Comparison of ENCODE assay signal across 22 mouse cellular contexts in the genomic region with DNA sequence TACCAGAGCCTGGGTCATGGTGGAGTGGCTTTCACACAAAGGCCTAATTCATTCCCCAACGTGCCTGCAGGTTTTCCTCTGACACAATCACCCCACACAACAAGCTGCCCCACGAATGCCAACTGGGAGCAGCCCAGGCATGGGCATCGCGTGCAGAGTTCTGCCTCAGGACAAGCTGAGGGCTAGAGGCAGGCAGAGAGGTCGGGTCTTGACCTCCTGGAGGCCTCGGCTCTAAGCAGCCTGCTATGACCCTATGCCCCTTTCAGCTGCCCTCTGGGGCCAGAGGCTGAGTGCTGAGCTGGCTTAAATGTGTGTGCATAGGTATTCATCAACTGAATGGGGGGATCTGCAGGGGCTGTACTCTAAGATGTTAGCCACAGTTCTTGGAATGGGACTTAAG. TPM values are rescaled to one million over a fixed set of nuclear protein-coding genes. Genes with fewer than 3 reads are reported as not detected.
DNase-seq lines count a peak whose midpoint lies in the region; ATAC-seq and TF ChIP-seq lines count a peak whose summit lies in the region.
"Had no signal": no experiment of that assay in that cellular context is flagged by ENCODE, and none has a peak within 500 bp of the region (broad histone marks: within the 10 kb centered on the region; RNA-seq: fewer than 3 reads in every experiment).

No protein-coding gene starts in this region.

- WGBS in forebrain, postnatal 0 days = 26% methylated on average over 6 of the region's 6 CpGs
- 21% methylated on average over 6 of the region's 6 CpGs for WGBS in forebrain, embryonic 16.5 days
- WGBS in neural tube, embryonic 15.5 days = 29% methylated on average over 6 of the region's 6 CpGs
- WGBS in limb, embryonic 10.5 days = 22% methylated on average over 6 of the region's 6 CpGs
- 31% methylated on average over 6 of the region's 6 CpGs for WGBS in neural tube, embryonic 14.5 days

- ATAC-seq in forebrain, postnatal 0 days = no peak
- ATAC-seq in forebrain, embryonic 16.5 days = no peak
- no peak for ATAC-seq in neural tube, embryonic 15.5 days (ENCODE audit: low FRiP score)
- ATAC-seq in neural tube, embryonic 14.5 days (ENCODE audit: low read depth) = peak; percentile 24; the same call in 1 of the 2 replicates
- ATAC-seq: inflammation-experienced regulatory T-cells, adult 6 months; midbrain, embryonic 15.5 days had no signal

- no peaks in the 10 kb centered on the region for H3K27me3 ChIP-seq in forebrain, postnatal 0 days (ENCODE audit: insufficient read depth, low read length)
- H3K27me3 ChIP-seq in forebrain, embryonic 16.5 days (replicated peaks; ENCODE audit: control insufficient read depth, insufficient read depth, low read length) = no peaks in the 10 kb centered on the region
- H3K27me3 ChIP-seq in neural tube, embryonic 15.5 days (replicated peaks) = no peaks in the 10 kb centered on the region
- H3K27me3 ChIP-seq in limb, embryonic 10.5 days (ENCODE audit: low read depth, poor library complexity, severe bottlenecking) = no peaks in the 10 kb centered on the region
- H3K27me3 ChIP-seq in neural tube, embryonic 14.5 days (ENCODE audit: control insufficient read depth, insufficient read depth, low read length) = no peaks in the 10 kb centered on the region
- H3K27me3 ChIP-seq: embryonic facial prominence, embryonic 15.5 days; midbrain, embryonic 15.5 days had no signal

- no peaks in the 10 kb centered on the region for H3K4me1 ChIP-seq in forebrain, postnatal 0 days (ENCODE audit: insufficient read depth)
- no peaks in the 10 kb centered on the region for H3K4me1 ChIP-seq in forebrain, embryonic 16.5 days (replicated peaks; ENCODE audit: control insufficient read depth, insufficient read depth, low read length)
- no peaks in the 10 kb centered on the region for H3K4me1 ChIP-seq in neural tube, embryonic 15.5 days
- peaks cover 50% of the 10 kb centered on the region for H3K4me1 ChIP-seq in limb, embryonic 10.5 days
- H3K4me1 ChIP-seq in neural tube, embryonic 14.5 days (ENCODE audit: control insufficient read depth, insufficient read depth, low read length) = no peaks in the 10 kb centered on the region
- H3K4me1 ChIP-seq: midbrain, embryonic 15.5 days had no signal

- 0 out of 2 replicates have a peak overlapping the region, but pooled peaks have one; percentile 21 for H3K27ac ChIP-seq in forebrain, postnatal 0 days (ENCODE audit: low read depth, low read length)
- no peak overlapping the region for H3K27ac ChIP-seq in forebrain, embryonic 16.5 days (ENCODE audit: low read length)
- no peak overlapping the region for H3K27ac ChIP-seq in neural tube, embryonic 15.5 days (replicated peaks)
- peak overlapping the region; percentile 84 for H3K27ac ChIP-seq in limb, embryonic 10.5 days
- no peak overlapping the region for H3K27ac ChIP-seq in neural tube, embryonic 14.5 days (ENCODE audit: low read depth, low read length)
- H3K27ac ChIP-seq: embryonic facial prominence, embryonic 15.5 days; heart, embryonic 10.5 days; hindbrain, embryonic 12.5 days; midbrain, embryonic 15.5 days had no signal

- no peak overlapping the region for H3K9ac ChIP-seq in forebrain, postnatal 0 days
- H3K9ac ChIP-seq in forebrain, embryonic 16.5 days (replicated peaks; ENCODE audit: low read depth, low read length) = no peak overlapping the region
- no peak overlapping the region for H3K9ac ChIP-seq in neural tube, embryonic 15.5 days (replicated peaks)
- H3K9ac ChIP-seq in neural tube, embryonic 14.5 days (replicated peaks; ENCODE audit: low read depth, low read length) = no peak overlapping the region
- H3K9ac ChIP-seq: embryonic facial prominence, embryonic 15.5 days; hindbrain, embryonic 12.5 days; lung, embryonic 14.5 days; midbrain, embryonic 15.5 days had no signal

- no peak overlapping the region for H3K4me3 ChIP-seq in forebrain, postnatal 0 days (ENCODE audit: low read depth, low read length)
- no peak overlapping the region for H3K4me3 ChIP-seq in forebrain, embryonic 16.5 days (replicated peaks; ENCODE audit: low read length)
- H3K4me3 ChIP-seq in neural tube, embryonic 15.5 days (replicated peaks) = no peak overlapping the region
- H3K4me3 ChIP-seq in limb, embryonic 10.5 days = no peak overlapping the region
- no peak overlapping the region for H3K4me3 ChIP-seq in neural tube, embryonic 14.5 days (ENCODE audit: low read depth, low read length)
- H3K4me3 ChIP-seq: embryonic facial prominence, embryonic 15.5 days; heart, embryonic 10.5 days; hindbrain, embryonic 12.5 days; midbrain, embryonic 15.5 days had no signal

- H3K36me3 ChIP-seq in forebrain, postnatal 0 days (ENCODE audit: insufficient read depth) = no peaks in the 10 kb centered on the region
- no peaks in the 10 kb centered on the region for H3K36me3 ChIP-seq in forebrain, embryonic 16.5 days (ENCODE audit: control insufficient read depth, insufficient read depth)
- no peaks in the 10 kb centered on the region for H3K36me3 ChIP-seq in neural tube, embryonic 15.5 days
- no peaks in the 10 kb centered on the region for H3K36me3 ChIP-seq in limb, embryonic 10.5 days
- H3K36me3 ChIP-seq in neural tube, embryonic 14.5 days (ENCODE audit: control insufficient read depth, insufficient read depth, low read length) = no peaks in the 10 kb centered on the region
- H3K36me3 ChIP-seq: embryonic facial prominence, embryonic 15.5 days; G1E; heart, embryonic 10.5 days; hindbrain, embryonic 12.5 days; midbrain, embryonic 15.5 days had no signal

- no peaks in the 10 kb centered on the region for H3K9me3 ChIP-seq in forebrain, postnatal 0 days (ENCODE audit: low read length)
- no peaks in the 10 kb centered on the region for H3K9me3 ChIP-seq in forebrain, embryonic 16.5 days (ENCODE audit: control insufficient read depth, low read length)
- no peaks in the 10 kb centered on the region for H3K9me3 ChIP-seq in neural tube, embryonic 15.5 days (replicated peaks)
- H3K9me3 ChIP-seq in limb, embryonic 10.5 days (replicated peaks) = no peaks in the 10 kb centered on the region
- H3K9me3 ChIP-seq in neural tube, embryonic 14.5 days (ENCODE audit: control insufficient read depth, low read length) = no peaks in the 10 kb centered on the region
- H3K9me3 ChIP-seq: embryonic facial prominence, embryonic 15.5 days; G1E; heart, embryonic 10.5 days; hindbrain, embryonic 12.5 days; midbrain, embryonic 15.5 days had no signal

- no peak for DNase-seq in forebrain, postnatal 0 days
- DNase-seq in neural tube, embryonic 10.5 days (ENCODE audit: extremely low spot score, low spot score) = peak; percentile 40
- DNase-seq in limb, embryonic 10.5 days (ENCODE audit: low spot score) = no peak
- DNase-seq in urinary bladder, postnatal 10 days (ENCODE audit: low spot score) = no peak
- DNase-seq in gastrocnemius, postnatal 10 days = no peak
- DNase-seq: adrenal gland, postnatal 14 days; cerebellum, adult 18-20 months; gastrocnemius, postnatal 36 days; kidney, adult 8-10 months; kidney, postnatal 36 days; liver; lung, embryonic 14.5 days; lung, postnatal 4 days had no signal

- no peak for TF ChIP-seq CTCF in forebrain, postnatal 0 days (IDR thresholded peaks at IDR 0.05; ENCODE audit: low read depth)

- no peak overlapping the region for H3K4me2 ChIP-seq in forebrain, postnatal 0 days (ENCODE audit: low read depth)
- H3K4me2 ChIP-seq in forebrain, embryonic 16.5 days (ENCODE audit: low read length) = no peak overlapping the region
- no peak overlapping the region for H3K4me2 ChIP-seq in neural tube, embryonic 15.5 days
- no peak overlapping the region for H3K4me2 ChIP-seq in neural tube, embryonic 14.5 days (ENCODE audit: low read depth, low read length)
- H3K4me2 ChIP-seq: embryonic facial prominence, embryonic 15.5 days; hindbrain, embryonic 12.5 days; lung, embryonic 14.5 days; midbrain, embryonic 15.5 days had no signal

RNA-seq across cellular contexts. Expression of a gene that starts 44.0 kb away (rescaled TPM):
- 0.62 and 1.5 TPM in 2 replicates for total RNA-seq in forebrain, postnatal 0 days (2014; rRNA removed)
- polyA plus RNA-seq in forebrain, postnatal 0 days (2015; fragmentation: Nextera tagmentation; extraction: Ambion mirVana) = 1.1 and 1.4 TPM in 2 replicates
- 0.80 and 0.95 TPM in 2 replicates for polyA plus RNA-seq in forebrain, embryonic 16.5 days (2015; fragmentation: Nextera tagmentation; extraction: Ambion mirVana)
- 1.8 and 1.9 TPM in 2 replicates for polyA plus RNA-seq in neural tube, embryonic 15.5 days (2015; fragmentation: Nextera tagmentation; extraction: Ambion mirVana)
- polyA plus RNA-seq in limb, embryonic 10.5 days (2016; fragmentation: Nextera tagmentation; extraction: Ambion mirVana) = 1.8 and 2.8 TPM in 2 replicates
- 0.66 and 1.7 TPM in 2 replicates for polyA plus RNA-seq in neural tube, embryonic 14.5 days (2014; fragmentation: Nextera tagmentation; extraction: Ambion mirVana)
- total RNA-seq in gastrocnemius, postnatal 10 days (2021) = 10 to 100 TPM in 1 of 2 experiments, 1 to 10 TPM in 1; 5.0 to 13.4 TPM
- polyA plus RNA-seq: G1E; inflammation-experienced regulatory T-cells, adult 6 months had no signal

RNA-seq across cellular contexts. Expression of a gene that starts 56.1 kb away (rescaled TPM):
- 170 and 329 TPM in 2 replicates for total RNA-seq in forebrain, postnatal 0 days (2014; rRNA removed)
- 189 and 236 TPM in 2 replicates for polyA plus RNA-seq in forebrain, postnatal 0 days (2015; fragmentation: Nextera tagmentation; extraction: Ambion mirVana)
- 94.8 and 101 TPM in 2 replicates for polyA plus RNA-seq in forebrain, embryonic 16.5 days (2015; fragmentation: Nextera tagmentation; extraction: Ambion mirVana)
- polyA plus RNA-seq in neural tube, embryonic 15.5 days (2015; fragmentation: Nextera tagmentation; extraction: Ambion mirVana) = 125 and 158 TPM in 2 replicates
- polyA plus RNA-seq in limb, embryonic 10.5 days (2016; fragmentation: Nextera tagmentation; extraction: Ambion mirVana) = 50.3 and 53.7 TPM in 2 replicates
- polyA plus RNA-seq in neural tube, embryonic 14.5 days (2014; fragmentation: Nextera tagmentation; extraction: Ambion mirVana) = 136 and 167 TPM in 2 replicates
- 10 to 100 TPM; 83.8 to 87.2 TPM for total RNA-seq in gastrocnemius, postnatal 10 days (2021)

Comparison
In these comparisons a context has a peak if more than half of its experiments do, and no peak if none do; other contexts are left out.
1. H3K27ac ChIP-seq: peak in forebrain, postnatal 0 days (single experiment) and limb, embryonic 10.5 days (single experiment); none in forebrain, embryonic 16.5 days (single experiment), neural tube, embryonic 15.5 days (single experiment) and neural tube, embryonic 14.5 days (single experiment).